Mouse (Mus musculus) stomach, embryonic 14.5 days (tissue): ENCODE results near the gene Meioc. TPM values are rescaled to one million over a fixed set of nuclear protein-coding genes. Genes with fewer than 3 reads are reported as not detected.

Experiments used
- ATAC-seq: fragments of 200-750 bp; cut with Nextera tagmentation; 2 replicates; pipeline ENCODE4 v1.8.0; 2017; ENCODE audit warnings: low read depth, moderate TSS enrichment; ENCODE audit not compliant: insufficient number of reproducible peaks, insufficient read depth, low FRiP score
- H3K27ac ChIP-seq: fragments of 300-500 bp; sonication (generic); 2 replicates; pipeline ENCODE4 v1.5.1; 2014; ENCODE audit warnings: mild to moderate bottlenecking, low read length, moderate library complexity, mixed read lengths
- H3K27me3 ChIP-seq: fragments of 300-500 bp; sonication (generic); 2 replicates; pipeline ENCODE4 v1.6.1; 2014; ENCODE audit warnings: low read length, control low read depth, mixed read lengths; ENCODE audit not compliant: control insufficient read depth, insufficient read depth
- H3K36me3 ChIP-seq: fragments of 300-500 bp; sonication (generic); 2 replicates; pipeline ENCODE4 v1.6.1; 2014; ENCODE audit warnings: mild to moderate bottlenecking, control low read depth, low read length, moderate library complexity, mixed read lengths; ENCODE audit not compliant: control insufficient read depth, insufficient read depth
- H3K4me1 ChIP-seq: fragments of 300-500 bp; sonication (generic); 2 replicates; pipeline ENCODE4 v1.6.1; 2014; ENCODE audit warnings: low read length, control low read depth, mixed read lengths; ENCODE audit not compliant: control insufficient read depth, insufficient read depth
- H3K4me2 ChIP-seq: fragments of 300-500 bp; sonication (generic); replicated peaks from 2 replicates; pipeline ENCODE4 v1.6.1; 2014; ENCODE audit warnings: low read depth, low read length, control low read depth
- H3K4me3 ChIP-seq: fragments of 300-500 bp; sonication (generic); 2 replicates; pipeline ENCODE4 v1.5.1; 2014; ENCODE audit warnings: low read depth, low read length, control low read depth
- H3K9ac ChIP-seq: fragments of 300-500 bp; sonication (generic); replicated peaks from 2 replicates; pipeline ENCODE4 v1.6.1; 2014; ENCODE audit warnings: low read depth, mild to moderate bottlenecking, control low read depth, low read length, moderate library complexity, mixed read lengths
- H3K9me3 ChIP-seq: fragments of 300-500 bp; sonication (generic); 2 replicates; pipeline ENCODE4 v1.6.1; 2016; ENCODE audit warnings: low read depth, low read length, control low read depth; ENCODE audit not compliant: control insufficient read depth
- WGBS: fragments of 180-500 bp; shearing (Covaris S2); extraction: QIAGEN DNeasy Blood & Tissue Kit; methylation state at CpG from one replicate; pipeline ENCODE4 v1.1.7; 2014; 5-methylcytosine and 5-hydroxymethylcytosine counted together
- polyA plus RNA-seq: library from polyadenylated mRNA; unstranded; fragments of >200 nt; fragmentation: Nextera tagmentation; extraction: Ambion mirVana; gene quantifications from 2 replicates; pipeline ENCODE4 v1.2.1, GENCODE M21; 2014

Meioc gene
- polyA plus RNA-seq, 1 experiment from 2014 or later = 0.80 TPM

- 0 out of 2 replicates have a peak overlapping the region, but pooled peaks have one; percentile 21 for H3K27ac ChIP-seq
These were observed 7.6 kb upstream of the Meioc start for GRCm38 (mm10) chr11:102655888-102656287.

GRCm38 (mm10) chr11:102656326-102656926 lies 7.1 kb upstream of the Meioc start:
- no peak overlapping the region for H3K27ac ChIP-seq
- 13% methylated on average over 4 of the region's 4 CpGs for WGBS
- H3K27me3 ChIP-seq = no peaks in the 10 kb centered on the region
- ATAC-seq = peak; percentile 33; the same call in 1 of the 2 replicates
- H3K4me3 ChIP-seq = no peak overlapping the region
- H3K9me3 ChIP-seq = no peaks in the 10 kb centered on the region
- H3K36me3 ChIP-seq = no peaks in the 10 kb centered on the region
- peaks cover 10% of the 10 kb centered on the region; the same call in 1 of the 2 replicates for H3K4me1 ChIP-seq
- H3K4me2 ChIP-seq = no peak overlapping the region
- H3K9ac ChIP-seq = no peak overlapping the region

More at GRCm38 (mm10) chr11:102655888-102656287, 7.6 kb upstream of the Meioc start:
- H3K27me3 ChIP-seq = no peaks in the 10 kb centered on the region
- H3K4me1 ChIP-seq = peaks cover 10% of the 10 kb centered on the region; the same call in 1 of the 2 replicates
- WGBS = 30% methylated on average over 8 of the region's 8 CpGs
- no peak for ATAC-seq
- no peak overlapping the region for H3K9ac ChIP-seq
- H3K4me3 ChIP-seq = no peak overlapping the region
- no peak overlapping the region for H3K4me2 ChIP-seq
- H3K9me3 ChIP-seq = no peaks in the 10 kb centered on the region
- H3K36me3 ChIP-seq = no peaks in the 10 kb centered on the region

- peaks cover 10% of the 10 kb centered on the region; the same call in 1 of the 2 replicates for H3K4me1 ChIP-seq
- H3K4me2 ChIP-seq = no peak overlapping the region
- H3K36me3 ChIP-seq = no peaks in the 10 kb centered on the region
- no peak overlapping the region for H3K9ac ChIP-seq
- no peaks in the 10 kb centered on the region for H3K9me3 ChIP-seq
- no peak overlapping the region for H3K4me3 ChIP-seq
- no peak overlapping the region for H3K27ac ChIP-seq
- no peaks in the 10 kb centered on the region for H3K27me3 ChIP-seq
- no peak for ATAC-seq
- 65% methylated on average over 6 of the region's 6 CpGs for WGBS
These were observed 6.6 kb upstream of the Meioc start for GRCm38 (mm10) chr11:102656931-102657330.

DNA sequence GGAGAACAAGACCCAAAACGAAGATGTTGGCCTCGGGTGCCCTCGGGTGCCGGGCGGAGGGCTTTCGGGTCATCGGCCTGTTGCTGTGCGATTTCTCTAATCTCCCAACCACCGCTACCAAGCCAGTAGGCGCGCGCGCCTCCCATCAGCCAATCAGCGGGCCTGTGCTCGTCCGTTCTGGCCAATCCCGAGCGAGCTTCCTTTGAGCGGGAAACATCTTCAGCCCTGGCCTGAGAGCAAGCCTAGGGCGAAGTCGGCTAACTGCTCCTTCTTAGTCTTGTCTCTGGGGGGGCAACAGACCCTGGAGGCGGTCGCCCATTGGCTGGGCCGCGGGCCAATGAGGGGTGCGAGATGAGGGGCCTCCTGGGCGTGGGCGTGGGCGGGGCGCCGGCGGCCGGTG lies 1.6 kb downstream of the Meioc start:
- 0 out of 2 replicates have a peak overlapping the region, but pooled peaks have one; percentile 3 for H3K4me2 ChIP-seq
- no peak for ATAC-seq
- 52% methylated on average over 33 of the region's 33 CpGs for WGBS

GRCm38 (mm10) chr11:102665637-102666435 lies 2.3 kb downstream of the Meioc start:
- H3K4me2 ChIP-seq = 0 out of 2 replicates have a peak overlapping the region, but pooled peaks have one; percentile 3
- 45% methylated on average over 84 of the region's 84 CpGs for WGBS
- H3K9ac ChIP-seq = no peak overlapping the region
- H3K4me1 ChIP-seq = no peaks in the 10 kb centered on the region
- H3K27ac ChIP-seq = no peak overlapping the region
- peaks cover 9% of the 10 kb centered on the region for H3K27me3 ChIP-seq
- no peak for ATAC-seq
- H3K36me3 ChIP-seq = no peaks in the 10 kb centered on the region
- peak overlapping the region; percentile 3; the same call in 1 of the 2 replicates for H3K4me3 ChIP-seq
- peaks cover 14% of the 10 kb centered on the region; the same call in 1 of the 2 replicates for H3K9me3 ChIP-seq

More for the DNA sequence above, 1.6 kb downstream of the Meioc start:
- no peaks in the 10 kb centered on the region for H3K4me1 ChIP-seq
- no peak overlapping the region for H3K27ac ChIP-seq
- H3K9ac ChIP-seq = no peak overlapping the region
- peaks cover 14% of the 10 kb centered on the region; the same call in 1 of the 2 replicates for H3K9me3 ChIP-seq
- peak overlapping the region; percentile 3; the same call in 1 of the 2 replicates for H3K4me3 ChIP-seq
- H3K36me3 ChIP-seq = no peaks in the 10 kb centered on the region
- H3K27me3 ChIP-seq = peaks cover 9% of the 10 kb centered on the region

GRCm38 (mm10) chr11:102690162-102690561 lies 26.6 kb downstream of the Meioc start:
- 0 out of 2 replicates have a peak, but pooled peaks have one; percentile 14 for ATAC-seq
- Histone ChIP-seq H3K4me3 (no peak overlapping the region), H3K4me1 (no peaks in the 10 kb centered on the region), H3K9ac (no peak overlapping the region), H3K27ac (no peak overlapping the region), H3K9me3 (no peaks in the 10 kb centered on the region), H3K27me3 (no peaks in the 10 kb centered on the region), H3K4me2 (no peak overlapping the region), H3K36me3 (peaks cover 10% of the 10 kb centered on the region)
- 67% methylated on average over 6 of the region's 6 CpGs for WGBS

- H3K4me1 ChIP-seq = peaks cover 5% of the 10 kb centered on the region; the same call in 1 of the 2 replicates
- WGBS = 91% methylated on average over 7 of the region's 7 CpGs
- no peaks in the 10 kb centered on the region for H3K9me3 ChIP-seq
- no peak overlapping the region for H3K9ac ChIP-seq
- no peaks in the 10 kb centered on the region for H3K36me3 ChIP-seq
- no peak for ATAC-seq
- H3K27me3 ChIP-seq = no peaks in the 10 kb centered on the region
- no peak overlapping the region for H3K27ac ChIP-seq
- H3K4me2 ChIP-seq = no peak overlapping the region
- H3K4me3 ChIP-seq = no peak overlapping the region
These were observed 31.8 kb downstream of the Meioc start for GRCm38 (mm10) chr11:102695289-102695688.

- peak; percentile 95 for ATAC-seq
- H3K27me3 ChIP-seq = no peaks in the 10 kb centered on the region
- no peak within 1 kb of the TSS for H3K27ac ChIP-seq
- peak within 1 kb of the TSS; percentile 57 for H3K9ac ChIP-seq
- peaks cover 5% of the 10 kb centered on the region; the same call in 1 of the 2 replicates for H3K4me1 ChIP-seq
- WGBS = under 1% methylated on average over 49 of the region's 49 CpGs
- H3K9me3 ChIP-seq = no peaks in the 10 kb centered on the region
- H3K36me3 ChIP-seq = no peaks in the 10 kb centered on the region
- H3K4me2 ChIP-seq = peak within 1 kb of the TSS; percentile 64
- peak within 1 kb of the TSS; percentile 62 for H3K4me3 ChIP-seq
These were observed 34.0 kb downstream of the Meioc start, which contains the start of gene Ccdc43 for GRCm38 (mm10) chr11:102697338-102698017. Gene Ccdc43 (minus strand): TSS chr11:102697782.
